Mouse (Mus musculus): Measurements from ENCODE around the gene Lancl1. TPM values are rescaled to one million over a fixed set of nuclear protein-coding genes. Genes with fewer than 3 reads are reported as not detected.

The Lancl1 gene
- total and polyA plus RNA-seq, 3 experiments: 33.8 to 53.6 (median 34.9) TPM

DNA sequence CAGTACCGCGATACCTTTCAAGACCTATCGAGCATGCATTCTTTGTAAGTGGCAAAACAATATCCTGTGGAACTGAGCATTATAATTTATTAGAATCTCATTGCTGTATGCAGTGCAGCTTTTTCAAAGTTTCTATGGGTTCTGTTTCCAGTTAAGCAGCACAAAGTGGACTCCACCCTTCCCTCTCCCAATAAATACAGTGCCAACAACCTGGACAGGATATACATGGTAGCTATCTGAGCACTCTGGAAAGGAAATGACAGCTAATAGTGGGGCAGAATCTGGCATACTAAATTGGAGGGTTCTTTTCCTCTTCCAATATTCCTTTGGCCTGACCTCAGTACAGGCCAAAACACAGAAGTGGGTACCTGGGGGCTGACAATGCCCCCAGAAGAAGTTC is 28.2 kb downstream of the Lancl1 start:
- H3K36me3 ChIP-seq (ENCODE audit: control insufficient read depth, insufficient read depth, low read length): no peaks in the 10 kb centered on the region; the same call in 1 of the 2 replicates
- 91% methylated on average over 3 of the region's 3 CpGs for WGBS
- H3K79me2 ChIP-seq (replicated peaks; ENCODE audit: control insufficient read depth, insufficient read depth, low read length): no peaks in the 10 kb centered on the region
- no peak overlapping the region for H3K4me3 ChIP-seq
- H3K27me3 ChIP-seq (ENCODE audit: control insufficient read depth, insufficient read depth, low read length): no peaks in the 10 kb centered on the region
- no peak for TF ChIP-seq POLR2A (IDR thresholded peaks at IDR 0.05; ENCODE audit: insufficient read depth, low read depth, low read length)
- no peak overlapping the region for H3K27ac ChIP-seq
- no peak overlapping the region for H3K9ac ChIP-seq (ENCODE audit: low read depth, low read length)
- H3K4me1 ChIP-seq (ENCODE audit: control insufficient read depth, insufficient read depth, low read length): no peaks in the 10 kb centered on the region
- intact Hi-C loops (cut with DNase I): no loop called here
- no peak for DNase-seq

- Histone ChIP-seq H3K79me2 (replicated peaks; ENCODE audit: control insufficient read depth, insufficient read depth, low read length) (no peaks in the 10 kb centered on the region), H3K4me1 (ENCODE audit: control insufficient read depth, insufficient read depth, low read length) (no peaks in the 10 kb centered on the region; the same call in 1 of the 2 replicates), H3K27me3 (ENCODE audit: control insufficient read depth, insufficient read depth, low read length) (no peaks in the 10 kb centered on the region), H3K27ac (no peak overlapping the region), H3K36me3 (ENCODE audit: control insufficient read depth, insufficient read depth, low read length) (peaks cover 5% of the 10 kb centered on the region), H3K9ac (ENCODE audit: low read depth, low read length) (no peak overlapping the region), H3K4me3 (no peak overlapping the region)
- intact Hi-C loops (cut with DNase I): no loop called here
- TF ChIP-seq CTCF (IDR thresholded peaks at IDR 0.05) (no peak), POLR2A (IDR thresholded peaks at IDR 0.05; ENCODE audit: insufficient read depth, low read depth, low read length) (no peak), EP300 (IDR thresholded peaks at IDR 0.05; ENCODE audit: insufficient read depth, low read depth, low read length) (no peak)
- DNase-seq: peak in 1 of 2 experiments; percentile 33
- WGBS: 46% methylated on average over 3 of the region's 3 CpGs
These were observed 35.0 kb downstream of the Lancl1 start for GRCm38 (mm10) chr1:67003699-67004098.

DNA sequence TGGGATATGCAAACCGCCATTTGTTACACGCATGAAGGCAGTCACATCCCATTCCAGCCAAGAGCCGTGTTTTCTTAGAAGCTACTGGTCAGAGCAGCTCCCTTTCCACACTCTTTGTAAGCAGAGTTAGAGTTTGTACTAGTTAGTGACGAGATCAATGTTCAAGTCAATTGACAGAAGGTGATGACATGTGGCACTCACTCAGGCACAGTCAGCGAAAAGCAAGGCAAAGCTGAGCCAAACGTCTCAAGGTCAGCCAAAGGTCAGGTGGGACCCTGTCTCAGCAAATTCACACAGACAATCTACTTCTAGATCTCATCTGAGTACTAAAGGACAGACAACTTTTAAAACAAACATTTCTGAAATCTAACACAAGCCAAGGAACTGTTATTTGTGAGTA is 36.4 kb downstream of the Lancl1 start:
- WGBS: 73% methylated on average over 6 of the region's 6 CpGs
- H3K9ac ChIP-seq (ENCODE audit: low read depth, low read length): no peak overlapping the region
- intact Hi-C loops (cut with DNase I): no loop called here
- no peaks in the 10 kb centered on the region for H3K79me2 ChIP-seq (replicated peaks; ENCODE audit: control insufficient read depth, insufficient read depth, low read length)
- H3K36me3 ChIP-seq (ENCODE audit: control insufficient read depth, insufficient read depth, low read length): peaks cover 5% of the 10 kb centered on the region
- H3K4me1 ChIP-seq (ENCODE audit: control insufficient read depth, insufficient read depth, low read length): no peaks in the 10 kb centered on the region; the same call in 1 of the 2 replicates
- no peak for DNase-seq
- no peak for TF ChIP-seq EP300 (IDR thresholded peaks at IDR 0.05; ENCODE audit: insufficient read depth, low read depth, low read length)
- TF ChIP-seq POLR2A (IDR thresholded peaks at IDR 0.05; ENCODE audit: insufficient read depth, low read depth, low read length): no peak
- TF ChIP-seq CTCF (IDR thresholded peaks at IDR 0.05): no peak
- no peak overlapping the region for H3K27ac ChIP-seq
- no peak overlapping the region for H3K4me3 ChIP-seq
- no peaks in the 10 kb centered on the region for H3K27me3 ChIP-seq (ENCODE audit: control insufficient read depth, insufficient read depth, low read length)

GRCm38 (mm10) chr1:67001367-67001766 is 37.3 kb downstream of the Lancl1 start:
- DNase-seq: no peak
- WGBS: 90% methylated on average over 1 of the region's 1 CpGs
- no peak overlapping the region for H3K27ac ChIP-seq
- H3K79me2 ChIP-seq (replicated peaks; ENCODE audit: control insufficient read depth, insufficient read depth, low read length): no peaks in the 10 kb centered on the region
- TF ChIP-seq EP300 (IDR thresholded peaks at IDR 0.05; ENCODE audit: insufficient read depth, low read depth, low read length): no peak
- no peak for TF ChIP-seq POLR2A (IDR thresholded peaks at IDR 0.05; ENCODE audit: insufficient read depth, low read depth, low read length)
- TF ChIP-seq CTCF (IDR thresholded peaks at IDR 0.05): no peak
- intact Hi-C loops (cut with DNase I): no loop called here
- H3K27me3 ChIP-seq (ENCODE audit: control insufficient read depth, insufficient read depth, low read length): no peaks in the 10 kb centered on the region
- no peaks in the 10 kb centered on the region; the same call in 1 of the 2 replicates for H3K4me1 ChIP-seq (ENCODE audit: control insufficient read depth, insufficient read depth, low read length)
- H3K4me3 ChIP-seq: no peak overlapping the region
- H3K9ac ChIP-seq (ENCODE audit: low read depth, low read length): no peak overlapping the region
- H3K36me3 ChIP-seq (ENCODE audit: control insufficient read depth, insufficient read depth, low read length): peaks cover 5% of the 10 kb centered on the region

- intact Hi-C loops (cut with DNase I): no loop called here
- no peaks in the 10 kb centered on the region; the same call in 1 of the 2 replicates for H3K4me1 ChIP-seq (ENCODE audit: control insufficient read depth, insufficient read depth, low read length)
- no peak overlapping the region for H3K4me3 ChIP-seq
- H3K9ac ChIP-seq (ENCODE audit: low read depth, low read length): no peak overlapping the region
- H3K27ac ChIP-seq: no peak overlapping the region
- TF ChIP-seq EP300 (IDR thresholded peaks at IDR 0.05; ENCODE audit: insufficient read depth, low read depth, low read length) (no peak), CTCF (IDR thresholded peaks at IDR 0.05) (no peak), POLR2A (IDR thresholded peaks at IDR 0.05; ENCODE audit: insufficient read depth, low read depth, low read length) (no peak)
- WGBS: 95% methylated on average over 3 of the region's 3 CpGs
- H3K27me3 ChIP-seq (ENCODE audit: control insufficient read depth, insufficient read depth, low read length): no peaks in the 10 kb centered on the region
- no peak for DNase-seq
- H3K79me2 ChIP-seq (replicated peaks; ENCODE audit: control insufficient read depth, insufficient read depth, low read length): no peaks in the 10 kb centered on the region
- H3K36me3 ChIP-seq (ENCODE audit: control insufficient read depth, insufficient read depth, low read length): peaks cover 5% of the 10 kb centered on the region
These were observed 38.2 kb downstream of the Lancl1 start for GRCm38 (mm10) chr1:67000484-67000883.

DNA sequence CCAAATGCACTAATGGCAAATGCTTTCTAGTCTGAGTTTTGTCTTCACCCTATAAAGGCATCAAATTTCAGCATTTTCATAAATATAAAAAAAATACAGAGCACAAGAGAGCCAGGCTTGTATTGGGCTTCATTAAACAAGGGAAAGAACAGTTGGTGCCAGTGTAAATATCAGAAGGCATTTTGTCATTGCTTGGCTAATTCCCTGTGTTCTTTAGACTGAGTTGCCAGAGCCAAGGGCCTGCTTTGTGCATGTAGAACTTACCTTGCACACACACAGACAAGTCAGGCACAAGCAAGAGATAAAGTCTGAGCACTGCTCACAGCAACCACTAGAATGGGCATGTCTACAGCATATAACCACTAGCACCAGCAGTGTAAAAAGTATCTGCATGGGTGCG is 40.1 kb downstream of the Lancl1 start:
- no peak overlapping the region for H3K27ac ChIP-seq
- no peaks in the 10 kb centered on the region; the same call in 1 of the 2 replicates for H3K4me1 ChIP-seq (ENCODE audit: control insufficient read depth, insufficient read depth, low read length)
- H3K27me3 ChIP-seq (ENCODE audit: control insufficient read depth, insufficient read depth, low read length): no peaks in the 10 kb centered on the region
- H3K36me3 ChIP-seq (ENCODE audit: control insufficient read depth, insufficient read depth, low read length): peaks cover 5% of the 10 kb centered on the region
- WGBS: 95% methylated on average over 1 of the region's 1 CpGs
- no peak for DNase-seq
- H3K9ac ChIP-seq (ENCODE audit: low read depth, low read length): no peak overlapping the region
- H3K79me2 ChIP-seq (replicated peaks; ENCODE audit: control insufficient read depth, insufficient read depth, low read length): no peaks in the 10 kb centered on the region
- TF ChIP-seq CTCF (IDR thresholded peaks at IDR 0.05) (no peak), EP300 (IDR thresholded peaks at IDR 0.05; ENCODE audit: insufficient read depth, low read depth, low read length) (no peak), POLR2A (IDR thresholded peaks at IDR 0.05; ENCODE audit: insufficient read depth, low read depth, low read length) (no peak)
- intact Hi-C loops (cut with DNase I): no loop called here
- H3K4me3 ChIP-seq: no peak overlapping the region

Measured in heart, adult 2 months (tissue).